Mouse (Mus musculus): ENCODE measurements around the gene Nfyb. TPM values are rescaled to one million over a fixed set of nuclear protein-coding genes. Genes with fewer than 3 reads are reported as not detected.
A peak's percentile ranks its signal among the peaks of the same experiment; 100 is the strongest.

Gene Nfyb
- polyA plus RNA-seq, 1 experiment from 2014 or later, result 68.9 TPM

- H3K27ac ChIP-seq, result 0 out of 2 replicates have a peak overlapping the region, but pooled peaks have one; percentile 20
- no peaks in the 10 kb centered on the region for H3K36me3 ChIP-seq (ENCODE audit: poor library complexity, severe bottlenecking)
- no peaks in the 10 kb centered on the region for H3K27me3 ChIP-seq
- H3K9ac ChIP-seq, result no peak overlapping the region
- no peaks in the 10 kb centered on the region; the same call in 1 of the 2 replicates for H3K9me3 ChIP-seq (replicated peaks)
- H3K4me1 ChIP-seq, result peaks cover 15% of the 10 kb centered on the region; the same call in 1 of the 2 replicates
- H3K4me3 ChIP-seq, result no peak overlapping the region
- WGBS, result 26% methylated on average over 12 of the region's 12 CpGs
- no peak for ATAC-seq
- no peak overlapping the region for H3K4me2 ChIP-seq
These were observed 32.7 kb upstream of the Nfyb start for GRCm38 (mm10) chr10:82796471-82797118.

GRCm38 (mm10) chr10:82795767-82796166 lies 31.8 kb upstream of the Nfyb start:
- 49% methylated on average over 8 of the region's 8 CpGs for WGBS
- Histone ChIP-seq H3K4me2 (peak overlapping the region; percentile 41), H3K4me1 (peaks cover 15% of the 10 kb centered on the region; the same call in 1 of the 2 replicates)

DNA sequence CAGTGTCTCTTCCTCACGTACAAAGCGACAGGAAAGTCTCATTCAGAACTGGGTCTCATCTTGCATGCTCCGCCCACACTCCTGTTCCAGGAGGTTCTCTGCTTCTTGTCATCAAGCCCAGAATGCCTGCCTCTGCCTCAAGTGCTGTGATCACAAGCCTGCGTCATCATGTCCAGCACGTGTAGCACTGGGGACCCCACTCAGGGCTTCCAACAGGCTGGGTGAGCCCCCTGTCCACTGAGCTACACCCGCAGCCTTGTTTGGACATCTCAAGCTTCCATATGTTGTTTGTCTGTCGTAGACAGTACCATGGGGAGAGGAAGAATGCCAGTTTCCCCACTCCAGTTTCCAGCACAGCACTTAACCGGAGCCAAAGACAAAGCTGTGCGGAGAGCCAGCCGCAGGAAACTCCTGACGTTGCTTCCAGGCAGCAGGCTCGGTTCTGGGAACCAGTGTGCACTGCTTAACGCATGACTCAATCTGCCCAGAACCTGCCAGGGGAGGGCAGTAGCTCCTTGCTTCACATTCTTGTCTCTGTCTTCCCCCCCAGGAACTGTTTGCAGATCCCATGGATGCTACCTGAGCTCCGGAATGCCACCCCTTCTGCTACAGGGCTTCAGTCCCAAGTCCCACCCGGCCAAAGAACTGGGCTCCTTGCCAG lies 31.3 kb upstream of the Nfyb start:
- H3K4me3 ChIP-seq, result no peak overlapping the region
- H3K9ac ChIP-seq, result no peak overlapping the region
- no peaks in the 10 kb centered on the region for H3K27me3 ChIP-seq
- H3K4me2 ChIP-seq, result peak overlapping the region; percentile 41
- H3K27ac ChIP-seq, result 0 out of 2 replicates have a peak overlapping the region, but pooled peaks have one; percentile 31
- H3K4me1 ChIP-seq, result peaks cover 15% of the 10 kb centered on the region; the same call in 1 of the 2 replicates
- H3K36me3 ChIP-seq (ENCODE audit: poor library complexity, severe bottlenecking), result no peaks in the 10 kb centered on the region
- WGBS, result 43% methylated on average over 15 of the region's 15 CpGs
- H3K9me3 ChIP-seq (replicated peaks), result no peaks in the 10 kb centered on the region; the same call in 1 of the 2 replicates
- peak; percentile 92 for ATAC-seq

More at GRCm38 (mm10) chr10:82795767-82796166, 31.8 kb upstream of the Nfyb start:
- Histone ChIP-seq H3K27me3 (no peaks in the 10 kb centered on the region), H3K36me3 (ENCODE audit: poor library complexity, severe bottlenecking) (no peaks in the 10 kb centered on the region), H3K9ac (no peak overlapping the region), H3K9me3 (replicated peaks) (no peaks in the 10 kb centered on the region; the same call in 1 of the 2 replicates), H3K27ac (0 out of 2 replicates have a peak overlapping the region, but pooled peaks have one; percentile 31), H3K4me3 (no peak overlapping the region)
- ATAC-seq, result 0 out of 2 replicates have a peak, but pooled peaks have one; percentile 11

GRCm38 (mm10) chr10:82792311-82792710 lies 28.4 kb upstream of the Nfyb start:
- no peak overlapping the region for H3K4me2 ChIP-seq

GRCm38 (mm10) chr10:82791713-82792112 lies 27.8 kb upstream of the Nfyb start:
- no peak for ATAC-seq
- Histone ChIP-seq H3K9ac (no peak overlapping the region), H3K36me3 (ENCODE audit: poor library complexity, severe bottlenecking) (no peaks in the 10 kb centered on the region), H3K9me3 (replicated peaks) (no peaks in the 10 kb centered on the region; the same call in 1 of the 2 replicates), H3K27ac (no peak overlapping the region), H3K4me2 (no peak overlapping the region), H3K4me3 (no peak overlapping the region), H3K27me3 (no peaks in the 10 kb centered on the region), H3K4me1 (peaks cover 15% of the 10 kb centered on the region; the same call in 1 of the 2 replicates)
- WGBS, result 95% methylated on average over 3 of the region's 3 CpGs

More at GRCm38 (mm10) chr10:82792311-82792710, 28.4 kb upstream of the Nfyb start:
- Histone ChIP-seq H3K9ac (no peak overlapping the region), H3K4me1 (peaks cover 15% of the 10 kb centered on the region; the same call in 1 of the 2 replicates), H3K9me3 (replicated peaks) (no peaks in the 10 kb centered on the region; the same call in 1 of the 2 replicates), H3K4me3 (no peak overlapping the region), H3K27ac (no peak overlapping the region), H3K36me3 (ENCODE audit: poor library complexity, severe bottlenecking) (no peaks in the 10 kb centered on the region), H3K27me3 (no peaks in the 10 kb centered on the region)
- ATAC-seq, result no peak
- 78% methylated on average over 2 of the region's 2 CpGs for WGBS

GRCm38 (mm10) chr10:82790504-82790903 lies 26.6 kb upstream of the Nfyb start:
- Histone ChIP-seq H3K4me2 (no peak overlapping the region), H3K9me3 (replicated peaks) (no peaks in the 10 kb centered on the region; the same call in 1 of the 2 replicates), H3K27ac (no peak overlapping the region), H3K4me1 (0 out of 2 replicates have a peak, but pooled peaks cover 6% of the 10 kb centered on the region), H3K36me3 (ENCODE audit: poor library complexity, severe bottlenecking) (no peaks in the 10 kb centered on the region), H3K27me3 (no peaks in the 10 kb centered on the region), H3K9ac (no peak overlapping the region), H3K4me3 (no peak overlapping the region)
- WGBS, result 89% methylated on average over 5 of the region's 5 CpGs
- no peak for ATAC-seq

DNA sequence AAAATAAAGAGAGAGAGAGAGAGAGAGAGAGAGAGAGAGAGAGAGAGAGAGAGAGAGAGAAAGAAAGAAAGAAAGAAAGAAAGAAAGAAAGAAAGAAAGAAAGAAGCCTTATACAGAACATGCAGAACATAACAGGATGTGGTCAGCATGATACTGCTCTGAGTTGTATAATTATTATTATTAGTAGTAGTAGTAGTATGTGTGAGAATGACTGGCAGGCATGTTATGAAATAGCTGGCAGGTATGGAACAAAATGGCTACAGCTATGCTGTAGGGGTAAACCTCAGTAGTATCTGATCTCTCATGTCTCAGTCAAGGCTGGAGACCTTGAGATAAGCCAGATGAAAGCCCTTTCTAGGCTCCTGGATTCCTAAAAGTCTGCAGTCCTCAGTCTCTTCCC lies 25.2 kb upstream of the Nfyb start:
- no peak for ATAC-seq
- H3K27ac ChIP-seq, result no peak overlapping the region
- H3K4me2 ChIP-seq, result no peak overlapping the region
- no peaks in the 10 kb centered on the region for H3K4me1 ChIP-seq
- H3K27me3 ChIP-seq, result no peaks in the 10 kb centered on the region
- H3K9me3 ChIP-seq (replicated peaks), result no peaks in the 10 kb centered on the region; the same call in 1 of the 2 replicates
- no peak overlapping the region for H3K9ac ChIP-seq
- no peaks in the 10 kb centered on the region for H3K36me3 ChIP-seq (ENCODE audit: poor library complexity, severe bottlenecking)
- H3K4me3 ChIP-seq, result no peak overlapping the region

DNA sequence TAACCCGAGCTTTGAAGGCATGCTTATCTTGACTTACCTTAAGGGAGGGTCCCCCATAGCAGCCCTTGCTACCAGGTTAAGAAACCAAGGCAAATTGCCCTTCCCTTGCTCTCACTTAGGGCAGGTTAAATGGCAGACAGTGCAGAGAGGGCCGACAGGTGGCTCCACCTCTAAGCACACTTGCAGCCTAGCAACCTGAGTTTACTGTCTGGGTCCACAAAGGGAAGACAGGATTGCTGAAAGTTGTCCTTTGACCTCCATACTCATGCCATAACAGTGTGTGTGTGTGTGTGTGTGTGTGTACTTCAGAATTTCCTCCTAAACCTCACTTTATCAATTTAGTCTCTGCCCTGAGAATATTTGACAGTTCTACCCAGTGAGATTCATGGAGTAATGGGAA lies 18.5 kb upstream of the Nfyb start:
- no peaks in the 10 kb centered on the region for H3K27me3 ChIP-seq
- H3K27ac ChIP-seq, result no peak overlapping the region
- 45% methylated on average over 2 of the region's 2 CpGs for WGBS
- no peak overlapping the region for H3K4me2 ChIP-seq
- H3K9ac ChIP-seq, result no peak overlapping the region
- H3K4me3 ChIP-seq, result no peak overlapping the region
- H3K4me1 ChIP-seq, result 0 out of 2 replicates have a peak, but pooled peaks cover 4% of the 10 kb centered on the region
- no peaks in the 10 kb centered on the region for H3K36me3 ChIP-seq (ENCODE audit: poor library complexity, severe bottlenecking)
- no peak for ATAC-seq
- no peaks in the 10 kb centered on the region for H3K9me3 ChIP-seq (replicated peaks)

DNA sequence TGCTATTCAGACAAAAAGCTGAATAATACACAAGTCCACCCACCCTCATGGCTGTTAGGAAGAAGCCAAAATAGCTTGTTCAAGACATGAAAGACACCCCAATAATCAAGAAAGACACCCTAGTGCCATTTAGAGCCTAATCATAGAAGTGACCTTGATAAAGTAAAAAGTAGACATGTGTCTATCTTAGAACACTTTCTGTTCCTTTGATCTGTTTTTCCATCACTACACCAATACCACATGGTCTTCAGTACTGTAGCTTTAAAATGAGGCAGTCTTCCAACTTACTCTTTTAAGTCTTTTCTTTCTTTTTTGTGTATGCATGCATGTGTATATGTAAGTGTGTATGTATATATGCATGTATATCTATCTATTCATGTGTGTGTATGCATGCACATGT lies 16.9 kb upstream of the Nfyb start:
- H3K9me3 ChIP-seq (replicated peaks), result no peaks in the 10 kb centered on the region
- H3K36me3 ChIP-seq (ENCODE audit: poor library complexity, severe bottlenecking), result no peaks in the 10 kb centered on the region
- no peak overlapping the region for H3K4me3 ChIP-seq
- no peak overlapping the region for H3K9ac ChIP-seq
- no peak overlapping the region for H3K4me2 ChIP-seq
- no peaks in the 10 kb centered on the region for H3K27me3 ChIP-seq
- ATAC-seq, result no peak
- H3K27ac ChIP-seq, result no peak overlapping the region
- H3K4me1 ChIP-seq, result 0 out of 2 replicates have a peak, but pooled peaks cover 4% of the 10 kb centered on the region

- Histone ChIP-seq H3K9me3 (replicated peaks) (no peaks in the 10 kb centered on the region), H3K27me3 (no peaks in the 10 kb centered on the region), H3K27ac (no peak overlapping the region), H3K4me3 (no peak overlapping the region), H3K9ac (no peak overlapping the region), H3K4me1 (0 out of 2 replicates have a peak, but pooled peaks cover 4% of the 10 kb centered on the region), H3K4me2 (no peak overlapping the region), H3K36me3 (ENCODE audit: poor library complexity, severe bottlenecking) (no peaks in the 10 kb centered on the region)
- ATAC-seq, result no peak
- 96% methylated on average over 3 of the region's 3 CpGs for WGBS
These were observed 16.4 kb upstream of the Nfyb start for GRCm38 (mm10) chr10:82780322-82780721.

DNA sequence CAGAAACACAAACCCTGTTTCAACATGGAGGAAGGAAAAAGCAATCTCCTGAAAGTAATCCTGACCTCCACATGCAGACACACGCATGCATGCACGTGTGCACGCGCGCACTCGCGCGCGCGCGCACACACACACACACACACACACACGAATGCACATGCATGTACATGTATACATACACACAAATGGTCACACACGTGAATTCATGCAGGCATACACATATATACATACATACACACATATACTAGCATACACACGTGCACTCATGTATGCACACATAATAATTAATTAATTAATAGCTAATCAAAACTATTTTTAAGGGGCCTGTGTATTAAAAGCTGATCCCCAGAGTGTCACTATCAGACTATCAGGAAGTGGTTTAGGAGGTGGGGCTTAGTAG lies 15.9 kb upstream of the Nfyb start:
- Histone ChIP-seq H3K4me3 (no peak overlapping the region), H3K4me1 (0 out of 2 replicates have a peak, but pooled peaks cover 4% of the 10 kb centered on the region), H3K36me3 (ENCODE audit: poor library complexity, severe bottlenecking) (no peaks in the 10 kb centered on the region), H3K9me3 (replicated peaks) (no peaks in the 10 kb centered on the region), H3K9ac (no peak overlapping the region), H3K4me2 (no peak overlapping the region), H3K27me3 (no peaks in the 10 kb centered on the region), H3K27ac (no peak overlapping the region)
- no peak for ATAC-seq
- 98% methylated on average over 14 of the region's 14 CpGs for WGBS
